8 mouse cellular contexts compared by ENCODE assay signal in genomic region chr1:133209482-133209881, GRCm38 (mm10). TPM values are rescaled to one million over a fixed set of nuclear protein-coding genes. Genes with fewer than 3 reads are reported as not detected.
DNase-seq lines count a peak whose midpoint lies in the region; ATAC-seq and TF ChIP-seq lines count a peak whose summit lies in the region.
"Had no signal": no experiment of that assay in that cellular context is flagged by ENCODE, and none has a peak within 500 bp of the region (broad histone marks: within the 10 kb centered on the region; RNA-seq: fewer than 3 reads in every experiment).

No protein-coding gene starts in this region.

- in situ Hi-C loops in CH12.LX (cut with MboI; ENCODE audit: low pct_ligation_motif_present, low pct_unique_long_range_greater_than_20kb, low sequenced_read_pairs) = no loop called here

- TF ChIP-seq EP300 in CH12.LX (IDR thresholded peaks at IDR 0.05; ENCODE audit: low read length) = no peak

- 45% methylated on average over 7 of the region's 7 CpGs for WGBS in hindbrain, embryonic 10.5 days
- 49% methylated on average over 7 of the region's 7 CpGs for WGBS in midbrain, embryonic 11.5 days

- H3K4me3 ChIP-seq in CH12.LX (replicated peaks in 1 of 3; ENCODE audit: low read depth in 2 of 3, low read length in 2 of 3, poor library complexity in 1 of 3) = no peak overlapping the region
- H3K4me3 ChIP-seq in hindbrain, embryonic 10.5 days = no peak overlapping the region
- no peak overlapping the region for H3K4me3 ChIP-seq in midbrain, embryonic 11.5 days (ENCODE audit: low read depth, low read length)

- 0 out of 2 replicates have a peak overlapping the region, but pooled peaks have one; percentile 12 for H3K4me2 ChIP-seq in CH12.LX (ENCODE audit: insufficient read depth, low read depth, poor library complexity, severe bottlenecking)
- H3K4me2 ChIP-seq in midbrain, embryonic 11.5 days = peak overlapping the region; percentile 5; the same call in 1 of the 2 replicates

- H3K27me3 ChIP-seq in CH12.LX (replicated peaks) = peaks cover 61% of the 10 kb centered on the region
- H3K27me3 ChIP-seq in hindbrain, embryonic 10.5 days (ENCODE audit: insufficient read depth, poor library complexity, severe bottlenecking) = peaks cover 17% of the 10 kb centered on the region; the same call in 1 of the 2 replicates
- H3K27me3 ChIP-seq in midbrain, embryonic 11.5 days (ENCODE audit: control insufficient read depth, insufficient read depth, low read length) = no peaks in the 10 kb centered on the region

- no peak for TF ChIP-seq RAD21 in CH12.LX (IDR thresholded peaks at IDR 0.05; ENCODE audit: low read depth, low read length)

- H3K27ac ChIP-seq in CH12.LX (ENCODE audit: insufficient read depth, low read depth) = no peak overlapping the region
- H3K27ac ChIP-seq in hindbrain, embryonic 10.5 days = peak overlapping the region; percentile 87
- H3K27ac ChIP-seq in midbrain, embryonic 11.5 days (ENCODE audit: low read depth, low read length) = peak overlapping the region; percentile 78

- dilution Hi-C loops in CH12.LX (cut with MboI; ENCODE audit: extremely low pct_ligation_motif_present, extremely low pct_unique_long_range_greater_than_20kb, low sequenced_read_pairs) = no loop called here

- DNase-seq in 3134 (ENCODE audit: extremely low read depth, insufficient read length, low spot score) (peak; percentile 19), CH12.LX (ENCODE audit: extremely low read depth) (no peak)
- DNase-seq in hindbrain, embryonic 10.5 days (ENCODE audit: low spot score) = no peak
- no peak for DNase-seq in midbrain, embryonic 11.5 days (ENCODE audit: low spot score, missing footprints)
- no peak for DNase-seq in kidney, adult 11 months
- DNase-seq in lung, postnatal 4 days = no peak
- DNase-seq in urinary bladder, postnatal 10 days (ENCODE audit: low spot score) = no peak
- DNase-seq: lung, postnatal 36 days had no signal

- H3K36me3 ChIP-seq in CH12.LX (replicated peaks in 1 of 2; ENCODE audit: control insufficient read depth in 1 of 2, insufficient read depth in 1 of 2, low read length in 1 of 2) = no peaks in the 10 kb centered on the region
- H3K36me3 ChIP-seq in hindbrain, embryonic 10.5 days = no peaks in the 10 kb centered on the region
- no peaks in the 10 kb centered on the region for H3K36me3 ChIP-seq in midbrain, embryonic 11.5 days (ENCODE audit: control insufficient read depth, insufficient read depth, low read length)

- ATAC-seq in midbrain, embryonic 11.5 days (ENCODE audit: low FRiP score) = no peak

- TF ChIP-seq CTCF in CH12.LX (conservative IDR thresholded peaks at IDR 0.05 in 1 of 2, IDR thresholded peaks at IDR 0.05 in 1 of 2; ENCODE audit: low read depth in 2 of 2, low read length in 2 of 2) = no peak

- peaks cover 1 to 9% of the 10 kb centered on the region in 2 experiments; a peak in 2 of 4 replicates for H3K4me1 ChIP-seq in CH12.LX (ENCODE audit: control insufficient read depth in 1 of 2, insufficient read depth in 2 of 2)
- H3K4me1 ChIP-seq in hindbrain, embryonic 10.5 days (replicated peaks) = peaks cover 70% of the 10 kb centered on the region
- peaks cover 35% of the 10 kb centered on the region for H3K4me1 ChIP-seq in midbrain, embryonic 11.5 days (ENCODE audit: control insufficient read depth, insufficient read depth, low read length)

- H3K9ac ChIP-seq in CH12.LX (ENCODE audit: insufficient read depth, low read depth) = no peak overlapping the region
- H3K9ac ChIP-seq in midbrain, embryonic 11.5 days (ENCODE audit: low read length) = peak overlapping the region; percentile 57

- H3K79me2 ChIP-seq in CH12.LX (replicated peaks; ENCODE audit: control insufficient read depth, extremely low read depth, insufficient read depth, poor library complexity, severe bottlenecking) = no peaks in the 10 kb centered on the region

- TF ChIP-seq POLR2A in CH12.LX (IDR thresholded peaks at IDR 0.05; ENCODE audit: low read depth, low read length) = no peak

- no peaks in the 10 kb centered on the region for H3K9me3 ChIP-seq in CH12.LX (replicated peaks; ENCODE audit: low read length)
- no peaks in the 10 kb centered on the region for H3K9me3 ChIP-seq in hindbrain, embryonic 10.5 days
- no peaks in the 10 kb centered on the region for H3K9me3 ChIP-seq in midbrain, embryonic 11.5 days (ENCODE audit: control insufficient read depth, low read length)

TF ChIP-seq in CH12.LX, 34 proteins besides CTCF, POLR2A, EP300 and RAD21:
- TF ChIP-seq MAFK (IDR thresholded peaks at IDR 0.05; ENCODE audit: insufficient replicate concordance, low read length) = no peak
- TF ChIP-seq PAX5 (IDR thresholded peaks at IDR 0.05; ENCODE audit: low read length) = no peak
- TF ChIP-seq ELF1 (IDR thresholded peaks at IDR 0.05; ENCODE audit: low read depth, low read length) = no peak
- TF ChIP-seq MEF2A (IDR thresholded peaks at IDR 0.05; ENCODE audit: borderline replicate concordance, low read depth, low read length) = no peak
- no peak for TF ChIP-seq HCFC1 (IDR thresholded peaks at IDR 0.05; ENCODE audit: low read depth, low read length)
- no peak for TF ChIP-seq ETS1 (conservative IDR thresholded peaks at IDR 0.05; ENCODE audit: low read depth, low read length)
- TF ChIP-seq USF2 (conservative IDR thresholded peaks at IDR 0.05; ENCODE audit: low read depth, low read length) = no peak
- TF ChIP-seq CHD2 (IDR thresholded peaks at IDR 0.05; ENCODE audit: low read length) = no peak
- TF ChIP-seq SMC3 (IDR thresholded peaks at IDR 0.05; ENCODE audit: low read depth, low read length) = no peak

RNA-seq across cellular contexts. Expression of gene Plekha6, which starts 45.5 kb away (rescaled TPM):
- total RNA-seq in CH12.LX (2012; rRNA removed) = not detected in 2 replicates
- total RNA-seq in CH12.LX (2014; rRNA removed) = not detected in 2 replicates
- 0.07 and 0.08 TPM in 2 replicates for polyA plus RNA-seq in CH12.LX (2012; ENCODE audit: insufficient read length, low read depth)
- 8.8 and 17.4 TPM in 2 replicates for polyA plus RNA-seq in hindbrain, embryonic 10.5 days (2016; fragmentation: Nextera tagmentation; extraction: Ambion mirVana)
- 15.7 and 17.0 TPM in 2 replicates for polyA plus RNA-seq in midbrain, embryonic 11.5 days (2014; fragmentation: Nextera tagmentation; extraction: Ambion mirVana)
